Mouse (Mus musculus): ENCODE measurements around the gene Kpna2. TPM values are rescaled to one million over a fixed set of nuclear protein-coding genes. Genes with fewer than 3 reads are reported as not detected.

The Kpna2 gene
- polyA plus RNA-seq, 1 experiment from 2014 or later: 439 TPM

Other genes starting within 250 kb of the Kpna2 start
- 60.8 and 61.8 TPM in 2 replicates for gene Pecam1, start 248.9 kb downstream of the Kpna2 start, polyA plus RNA-seq (2015; fragmentation: Nextera tagmentation; extraction: Ambion mirVana)
- 8.2 and 11.4 TPM in 2 replicates for gene Milr1, start 248.3 kb downstream of the Kpna2 start, polyA plus RNA-seq (2015; fragmentation: Nextera tagmentation; extraction: Ambion mirVana)
- 18.9 and 19.1 TPM in 2 replicates for gene Polg2, start 220.0 kb downstream of the Kpna2 start, polyA plus RNA-seq (2015; fragmentation: Nextera tagmentation; extraction: Ambion mirVana)
- 417 and 435 TPM in 2 replicates for gene Ddx5, start 210.4 kb downstream of the Kpna2 start, polyA plus RNA-seq (2015; fragmentation: Nextera tagmentation; extraction: Ambion mirVana)
- gene Cep95, start 210.3 kb downstream of the Kpna2 start, polyA plus RNA-seq (2015; fragmentation: Nextera tagmentation; extraction: Ambion mirVana): 20.7 and 23.6 TPM in 2 replicates
- gene Smurf2, start 78.8 kb downstream of the Kpna2 start, polyA plus RNA-seq (2015; fragmentation: Nextera tagmentation; extraction: Ambion mirVana): 7.3 and 8.7 TPM in 2 replicates
- 2.2 and 2.8 TPM in 2 replicates for gene 1810010H24Rik, start 26.1 kb upstream of the Kpna2 start, polyA plus RNA-seq (2015; fragmentation: Nextera tagmentation; extraction: Ambion mirVana)
- gene Bptf, start 132.6 kb upstream of the Kpna2 start, polyA plus RNA-seq (2015; fragmentation: Nextera tagmentation; extraction: Ambion mirVana): 35.3 and 54.9 TPM in 2 replicates
- gene Nol11, start 189.8 kb upstream of the Kpna2 start, polyA plus RNA-seq (2015; fragmentation: Nextera tagmentation; extraction: Ambion mirVana): 41.5 and 46.1 TPM in 2 replicates